Mouse (Mus musculus) neural tube, embryonic 13.5 days (tissue): ENCODE results near the gene Sez6l. TPM values are rescaled to one million over a fixed set of nuclear protein-coding genes. Genes with fewer than 3 reads are reported as not detected.
A peak's percentile ranks its signal among the peaks of the same experiment; 100 is the strongest.

Source experiments
- ATAC-seq: fragments of 200-750 bp; cut with Nextera tagmentation; 2 replicates; pipeline ENCODE4 v1.8.0; 2017; ENCODE audit warnings: low read depth, mild to moderate bottlenecking, moderate TSS enrichment, moderate library complexity
- H3K27ac ChIP-seq: fragments of 300-500 bp; sonication (generic); replicated peaks from 2 replicates; pipeline ENCODE4 v1.5.1; 2015; ENCODE audit warnings: moderate library complexity, mild to moderate bottlenecking, inconsistent platforms
- H3K27me3 ChIP-seq: fragments of 300-500 bp; sonication (generic); 2 replicates; pipeline ENCODE4 v1.6.1; 2015; ENCODE audit warnings: mild to moderate bottlenecking, inconsistent platforms
- H3K36me3 ChIP-seq: fragments of 300-500 bp; sonication (generic); 2 replicates; pipeline ENCODE4 v1.6.1; 2015; ENCODE audit warnings: mild to moderate bottlenecking, inconsistent platforms
- H3K4me1 ChIP-seq: fragments of 300-500 bp; sonication (generic); replicated peaks from 2 replicates; pipeline ENCODE4 v1.6.1; 2015; ENCODE audit warnings: inconsistent platforms
- H3K4me2 ChIP-seq: fragments of 300-500 bp; sonication (generic); 2 replicates; pipeline ENCODE4 v1.6.1; 2015; ENCODE audit warnings: inconsistent platforms, mild to moderate bottlenecking, moderate library complexity
- H3K4me3 ChIP-seq: fragments of 300-500 bp; sonication (generic); 2 replicates; pipeline ENCODE4 v1.5.1; 2015; ENCODE audit warnings: mild to moderate bottlenecking, inconsistent platforms
- H3K9ac ChIP-seq: fragments of 300-500 bp; sonication (generic); 2 replicates; pipeline ENCODE4 v1.6.1; 2015; ENCODE audit warnings: moderate library complexity, mild to moderate bottlenecking, inconsistent platforms
- H3K9me3 ChIP-seq: fragments of 300-500 bp; sonication (generic); 2 replicates; pipeline ENCODE4 v1.6.1; 2016; ENCODE audit warnings: inconsistent platforms
- WGBS: fragments of 180-500 bp; shearing (Covaris S2); methylation state at CpG from one replicate; pipeline ENCODE4 v1.1.7; 2015; 5-methylcytosine and 5-hydroxymethylcytosine counted together
- polyA plus RNA-seq: library from polyadenylated mRNA; unstranded; fragments of >200 nt; fragmentation: Nextera tagmentation; extraction: Ambion mirVana; gene quantifications from 2 replicates; pipeline ENCODE4 v1.2.1, GENCODE M21; 2015

Gene Sez6l
- polyA plus RNA-seq, 1 experiment from 2014 or later: 21.8 TPM

GRCm38 (mm10) chr5:112603594-112603993 is 26.6 kb upstream of the Sez6l start:
- Histone ChIP-seq H3K27me3 (no peaks in the 10 kb centered on the region), H3K4me1 (peaks cover 64% of the 10 kb centered on the region), H3K9ac (no peak overlapping the region), H3K4me3 (no peak overlapping the region), H3K27ac (peak overlapping the region; percentile 46), H3K4me2 (no peak overlapping the region), H3K9me3 (no peaks in the 10 kb centered on the region), H3K36me3 (no peaks in the 10 kb centered on the region)
- ATAC-seq: peak; percentile 37
- WGBS: 15% methylated on average over 3 of the region's 3 CpGs

DNA sequence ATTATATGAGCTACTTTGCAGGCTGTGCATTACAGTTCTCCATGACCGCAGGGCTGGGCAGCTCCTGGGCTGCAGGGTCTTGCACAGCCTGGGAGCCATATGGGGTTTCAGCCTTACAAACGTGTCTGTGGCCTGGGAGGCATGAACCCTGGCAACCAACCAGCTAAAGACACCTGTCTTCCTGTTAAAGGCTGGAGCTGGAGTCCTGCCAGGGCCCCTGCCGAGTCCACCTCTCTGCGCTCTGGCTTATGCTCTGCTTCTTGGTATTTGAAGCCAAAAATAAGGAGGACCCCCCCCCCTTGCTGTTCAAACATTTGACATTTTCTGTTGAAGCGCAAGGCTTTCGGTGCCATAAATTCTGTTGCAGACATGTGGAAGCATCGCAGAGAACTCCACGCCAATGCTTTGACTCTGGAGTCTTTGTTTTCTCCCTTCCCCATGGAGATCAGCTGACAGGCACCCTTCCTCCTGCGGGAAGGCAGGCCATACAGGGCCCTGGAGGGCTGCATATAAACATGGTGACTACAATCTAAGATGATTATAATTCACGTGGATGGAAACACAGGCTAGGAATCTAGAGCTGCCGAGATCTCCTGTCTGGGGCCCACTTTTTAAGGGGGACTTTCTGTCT is 23.4 kb upstream of the Sez6l start:
- Histone ChIP-seq H3K9me3 (no peaks in the 10 kb centered on the region), H3K4me2 (no peak overlapping the region), H3K27me3 (no peaks in the 10 kb centered on the region), H3K27ac (peak overlapping the region; percentile 46; the same call in 1 of the 2 replicates), H3K9ac (no peak overlapping the region), H3K4me3 (no peak overlapping the region), H3K4me1 (peaks cover 53% of the 10 kb centered on the region), H3K36me3 (no peaks in the 10 kb centered on the region)
- ATAC-seq: no peak
- 34% methylated on average over 11 of the region's 11 CpGs for whole genome bisulfite sequencing

GRCm38 (mm10) chr5:112599538-112600308 is 22.7 kb upstream of the Sez6l start:
- H3K4me3 ChIP-seq: no peak overlapping the region
- no peak overlapping the region for H3K4me2 ChIP-seq
- H3K4me1 ChIP-seq: peaks cover 53% of the 10 kb centered on the region
- no peak for ATAC-seq
- WGBS: 74% methylated on average over 6 of the region's 6 CpGs
- no peak overlapping the region for H3K9ac ChIP-seq
- H3K36me3 ChIP-seq: no peaks in the 10 kb centered on the region
- no peaks in the 10 kb centered on the region for H3K27me3 ChIP-seq
- H3K9me3 ChIP-seq: no peaks in the 10 kb centered on the region
- no peak overlapping the region for H3K27ac ChIP-seq

DNA sequence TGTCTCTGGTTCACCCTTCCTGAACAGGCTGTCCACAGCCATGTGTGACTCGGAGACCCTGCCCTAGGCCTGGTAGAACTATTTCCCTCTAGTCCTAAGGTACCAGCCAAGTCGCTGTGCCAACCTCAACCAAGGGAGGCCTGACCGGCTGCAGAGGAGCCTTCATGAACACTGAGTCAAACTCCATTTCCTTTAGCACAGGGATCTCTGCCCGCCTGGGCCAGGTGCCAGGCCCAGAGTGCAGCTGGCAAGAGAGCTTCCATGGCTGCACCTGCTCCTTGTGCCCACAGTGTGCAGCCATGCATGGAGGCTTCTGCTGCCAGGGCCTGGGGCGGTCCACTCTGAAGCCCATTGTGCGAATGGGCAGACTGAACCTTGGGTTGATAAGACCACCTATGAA is 20.9 kb upstream of the Sez6l start:
- Histone ChIP-seq H3K4me1 (peaks cover 37% of the 10 kb centered on the region), H3K4me3 (no peak overlapping the region), H3K27me3 (no peaks in the 10 kb centered on the region), H3K36me3 (no peaks in the 10 kb centered on the region), H3K27ac (peak overlapping the region; percentile 42; the same call in 1 of the 2 replicates), H3K9me3 (no peaks in the 10 kb centered on the region), H3K4me2 (no peak overlapping the region), H3K9ac (no peak overlapping the region)
- WGBS: 72% methylated on average over 6 of the region's 6 CpGs
- ATAC-seq: no peak

- no peak overlapping the region for H3K4me3 ChIP-seq
- H3K4me1 ChIP-seq: peaks cover 37% of the 10 kb centered on the region
- WGBS: 90% methylated on average over 2 of the region's 2 CpGs
- no peak overlapping the region for H3K4me2 ChIP-seq
- no peaks in the 10 kb centered on the region; the same call in 1 of the 2 replicates for H3K27me3 ChIP-seq
- no peaks in the 10 kb centered on the region for H3K9me3 ChIP-seq
- no peak overlapping the region for H3K9ac ChIP-seq
- no peaks in the 10 kb centered on the region for H3K36me3 ChIP-seq
- ATAC-seq: no peak
- peak overlapping the region; percentile 42; the same call in 1 of the 2 replicates for H3K27ac ChIP-seq
Measured at GRCm38 (mm10) chr5:112597307-112597706, 20.3 kb upstream of the Sez6l start.

DNA sequence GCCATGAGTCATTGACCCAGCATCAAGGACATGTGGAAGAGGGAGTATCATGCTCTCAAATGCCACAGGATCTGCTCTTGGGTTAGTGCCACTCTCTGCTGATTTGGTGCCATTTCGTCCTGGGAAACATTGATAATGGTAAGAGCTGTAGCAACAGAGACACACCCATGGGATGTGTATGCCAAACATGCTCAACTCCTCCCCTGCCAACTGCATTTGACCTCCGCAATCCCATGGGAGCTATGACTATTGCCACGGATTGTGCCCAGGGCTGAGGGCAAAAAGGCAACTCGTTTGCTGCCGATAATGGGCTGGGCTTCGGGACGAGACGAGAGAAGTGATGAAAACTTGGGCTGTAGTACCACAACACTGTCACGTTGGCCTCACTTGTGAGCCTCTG is 19.7 kb upstream of the Sez6l start:
- ATAC-seq: no peak
- 79% methylated on average over 9 of the region's 9 CpGs for WGBS
- no peak overlapping the region for H3K9ac ChIP-seq
- no peaks in the 10 kb centered on the region for H3K36me3 ChIP-seq
- H3K4me3 ChIP-seq: no peak overlapping the region
- no peak overlapping the region for H3K4me2 ChIP-seq
- peaks cover 37% of the 10 kb centered on the region for H3K4me1 ChIP-seq
- peaks cover 3% of the 10 kb centered on the region; the same call in 1 of the 2 replicates for H3K27me3 ChIP-seq
- no peak overlapping the region for H3K27ac ChIP-seq
- no peaks in the 10 kb centered on the region for H3K9me3 ChIP-seq

DNA sequence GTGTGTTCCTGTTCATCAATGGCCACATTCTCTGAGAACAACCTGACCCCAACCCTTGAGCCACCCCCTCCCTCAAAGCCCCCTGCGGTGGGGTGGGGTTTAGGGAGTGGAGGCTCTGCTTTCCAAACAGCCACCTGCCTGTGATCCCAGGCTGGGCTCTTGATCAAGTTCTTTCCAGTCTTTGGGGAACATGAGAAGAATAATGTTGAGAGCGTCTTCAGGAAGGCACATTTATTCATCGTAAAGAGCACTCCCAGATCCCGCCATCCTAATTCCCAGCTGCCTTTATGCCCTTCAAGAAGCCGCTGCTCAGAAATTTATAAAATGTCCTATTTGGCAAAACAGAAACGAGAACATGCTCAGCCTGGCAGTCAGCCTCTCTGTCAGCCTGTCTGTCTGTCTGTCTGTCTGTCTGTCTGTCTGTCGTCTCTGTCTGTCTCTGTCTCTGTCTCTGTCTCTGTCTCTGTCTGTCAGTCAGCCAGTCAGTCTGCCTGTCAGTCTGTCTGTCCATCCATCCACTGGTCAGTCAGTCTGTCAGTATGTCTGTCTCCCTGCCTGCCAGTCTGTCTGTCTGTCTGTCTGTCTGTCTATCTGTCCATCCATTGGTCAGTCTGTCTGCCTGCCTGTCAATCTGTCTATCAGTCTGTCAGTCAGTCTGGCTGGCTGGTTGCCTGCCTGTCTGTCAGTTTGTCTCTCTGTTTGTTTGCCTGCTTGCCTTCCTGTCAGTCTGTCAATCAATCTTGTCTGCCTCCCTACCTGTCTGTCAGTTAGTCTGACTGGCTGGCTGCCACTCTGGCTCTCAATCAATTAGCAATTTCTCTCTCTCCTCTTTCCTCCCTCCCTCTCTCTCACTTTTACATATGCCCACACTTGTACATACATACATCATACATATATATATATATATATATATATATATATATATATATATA is 19.0 kb upstream of the Sez6l start:
- no peaks in the 10 kb centered on the region for H3K9me3 ChIP-seq
- H3K4me3 ChIP-seq: no peak overlapping the region
- H3K4me2 ChIP-seq: no peak overlapping the region
- H3K27me3 ChIP-seq: peaks cover 7% of the 10 kb centered on the region; the same call in 1 of the 2 replicates
- ATAC-seq: no peak
- H3K27ac ChIP-seq: no peak overlapping the region; the same call in 1 of the 2 replicates
- peaks cover 32% of the 10 kb centered on the region for H3K4me1 ChIP-seq
- 61% methylated on average over 7 of the region's 7 CpGs for WGBS
- no peak overlapping the region for H3K9ac ChIP-seq
- no peaks in the 10 kb centered on the region for H3K36me3 ChIP-seq

GRCm38 (mm10) chr5:112591706-112592105 is 14.7 kb upstream of the Sez6l start:
- Histone ChIP-seq H3K9ac (no peak overlapping the region), H3K27ac (no peak overlapping the region), H3K27me3 (peaks cover 7% of the 10 kb centered on the region), H3K4me1 (peaks cover 16% of the 10 kb centered on the region), H3K36me3 (no peaks in the 10 kb centered on the region), H3K4me2 (no peak overlapping the region), H3K9me3 (no peaks in the 10 kb centered on the region), H3K4me3 (no peak overlapping the region)
- ATAC-seq: no peak
- WGBS: 63% methylated on average over 1 of the region's 1 CpGs

DNA sequence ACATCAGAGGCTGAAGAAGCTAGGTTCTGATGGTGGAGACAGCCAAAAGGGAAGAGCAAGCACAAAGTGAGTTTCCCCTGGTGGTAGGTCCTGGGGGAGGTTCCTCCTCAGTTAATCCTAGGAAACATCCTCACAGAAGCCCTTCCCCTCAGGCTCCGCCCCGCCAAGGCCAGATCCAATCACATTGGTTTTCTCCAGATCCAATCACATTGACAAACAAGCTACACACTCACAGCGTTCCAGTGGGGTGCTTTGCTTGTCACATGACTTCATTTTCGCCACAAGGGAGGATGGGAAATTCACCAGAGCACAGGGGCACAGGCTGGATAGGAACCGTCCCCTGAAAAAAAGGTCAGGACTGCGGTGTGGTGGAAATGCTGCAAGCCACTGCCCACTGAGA is 9.1 kb upstream of the Sez6l start:
- no peak for ATAC-seq
- Histone ChIP-seq H3K27me3 (peaks cover 5% of the 10 kb centered on the region; the same call in 1 of the 2 replicates), H3K27ac (no peak overlapping the region), H3K9ac (no peak overlapping the region), H3K36me3 (no peaks in the 10 kb centered on the region), H3K4me1 (peaks cover 10% of the 10 kb centered on the region), H3K9me3 (no peaks in the 10 kb centered on the region), H3K4me2 (no peak overlapping the region), H3K4me3 (no peak overlapping the region)
- WGBS: 56% methylated on average over 6 of the region's 6 CpGs

GRCm38 (mm10) chr5:112584155-112584769 is 7.3 kb upstream of the Sez6l start:
- Histone ChIP-seq H3K9me3 (no peaks in the 10 kb centered on the region), H3K27ac (no peak overlapping the region), H3K4me1 (peaks cover 10% of the 10 kb centered on the region), H3K36me3 (no peaks in the 10 kb centered on the region), H3K9ac (no peak overlapping the region), H3K4me2 (no peak overlapping the region), H3K4me3 (no peak overlapping the region), H3K27me3 (peaks cover 14% of the 10 kb centered on the region)
- WGBS: 89% methylated on average over 4 of the region's 4 CpGs
- no peak for ATAC-seq

DNA sequence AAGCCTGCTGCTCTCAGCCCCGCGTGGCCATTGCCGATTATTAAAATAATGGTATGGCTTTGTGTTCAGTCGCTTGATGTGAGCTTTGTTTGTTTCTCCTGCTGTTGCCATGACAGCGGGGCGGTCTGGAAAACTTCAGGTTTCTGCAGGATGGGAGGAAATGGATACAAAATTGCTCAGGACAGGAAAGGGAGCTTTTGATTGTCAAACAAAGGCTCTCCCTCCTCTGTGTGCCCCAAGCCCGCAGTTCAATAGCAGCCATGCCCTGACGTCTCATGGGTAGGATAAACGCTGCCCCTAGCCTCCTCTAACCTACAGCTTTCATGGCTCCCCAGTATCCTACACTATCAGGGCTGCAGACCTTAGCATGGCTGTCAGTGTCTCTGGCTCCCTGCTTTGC is 6.3 kb upstream of the Sez6l start:
- Histone ChIP-seq H3K36me3 (no peaks in the 10 kb centered on the region), H3K27ac (no peak overlapping the region), H3K27me3 (peaks cover 23% of the 10 kb centered on the region), H3K4me3 (no peak overlapping the region), H3K9me3 (no peaks in the 10 kb centered on the region), H3K4me1 (peaks cover 14% of the 10 kb centered on the region), H3K9ac (no peak overlapping the region), H3K4me2 (no peak overlapping the region)
- 25% methylated on average over 9 of the region's 9 CpGs for WGBS
- 0 out of 2 replicates have a peak, but pooled peaks have one; percentile 33 for ATAC-seq
